Mouse (Mus musculus) frontal cortex, postnatal 36 days (tissue): Measurements from ENCODE around the gene Gm27021.

ENCODE experiments used
- DNase-seq, 2 experiments: peaks; one replicate each; pipeline ENCODE4 v3.0.0; 2022; ENCODE audit warnings: low spot score in 2 of 2

Gene Gm27021

DNA sequence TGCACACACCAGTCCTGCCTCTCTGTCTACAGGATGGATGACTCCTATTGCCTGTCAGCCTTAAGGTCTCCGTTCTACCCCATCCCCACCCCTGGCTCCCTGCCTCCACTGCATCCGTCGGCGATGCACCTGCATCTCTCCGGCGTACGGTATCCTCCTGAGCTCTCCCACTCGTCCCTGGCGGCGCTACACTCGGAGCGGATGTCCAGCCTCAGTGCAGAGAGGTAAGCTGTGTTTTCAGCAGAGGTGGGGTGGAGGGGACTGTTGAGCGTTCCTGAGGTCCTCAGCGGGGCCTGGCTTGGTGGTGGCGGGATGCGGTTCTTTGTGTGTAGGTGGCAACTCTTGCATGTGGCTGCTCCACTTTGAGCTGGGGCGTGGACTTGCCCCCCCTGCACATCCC lies 100.1 kb downstream of the Gm27021 start:
- no peak for DNase-seq

DNA sequence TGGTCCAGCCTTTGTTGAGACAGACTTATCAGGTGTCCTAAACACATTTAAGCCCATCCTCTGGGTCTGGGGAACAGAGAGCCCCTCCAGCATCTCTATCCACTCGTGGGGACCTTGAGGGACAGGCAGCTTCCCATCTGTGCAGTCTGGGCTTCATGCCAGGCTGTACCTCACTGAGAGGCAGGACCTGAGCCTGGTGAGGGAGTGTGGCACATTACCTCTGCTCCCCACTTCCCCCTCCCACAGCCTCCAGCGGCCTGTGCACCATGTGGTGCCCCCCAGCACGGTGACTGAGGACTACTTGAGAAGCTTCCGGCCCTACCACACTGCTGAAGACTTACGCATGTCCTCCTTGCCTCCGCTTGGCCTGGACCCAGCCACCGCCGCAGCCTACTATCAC lies 101.2 kb downstream of the Gm27021 start:
- DNase-seq: no peak

DNA sequence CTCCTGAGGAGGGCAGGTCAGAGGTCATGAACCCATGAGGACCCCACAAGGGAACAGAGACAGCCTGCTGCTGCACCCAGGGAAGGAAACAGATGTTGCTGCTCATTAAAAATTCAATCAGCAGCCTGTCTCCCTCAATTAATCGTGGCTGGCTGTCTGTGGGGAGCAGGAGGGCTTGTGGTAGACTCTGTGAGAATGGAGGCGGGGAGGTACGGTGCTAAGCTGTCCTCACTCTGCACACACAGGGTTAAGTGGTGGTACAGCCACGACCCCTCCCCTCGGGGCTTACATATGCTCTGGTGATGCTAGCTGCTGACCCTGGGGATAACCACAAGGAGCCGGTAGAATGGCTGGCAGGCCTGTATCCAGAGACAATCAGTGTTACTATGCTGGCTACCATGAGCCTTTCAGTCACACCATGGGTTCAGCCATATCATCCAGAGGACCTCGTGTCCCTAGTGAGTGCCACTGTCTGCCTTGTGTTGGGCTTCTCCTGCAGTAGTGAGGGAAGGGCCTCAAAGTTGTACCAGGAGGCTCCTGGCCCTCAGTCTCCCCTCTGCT lies 102.6 kb downstream of the Gm27021 start:
- DNase-seq: no peak

DNA sequence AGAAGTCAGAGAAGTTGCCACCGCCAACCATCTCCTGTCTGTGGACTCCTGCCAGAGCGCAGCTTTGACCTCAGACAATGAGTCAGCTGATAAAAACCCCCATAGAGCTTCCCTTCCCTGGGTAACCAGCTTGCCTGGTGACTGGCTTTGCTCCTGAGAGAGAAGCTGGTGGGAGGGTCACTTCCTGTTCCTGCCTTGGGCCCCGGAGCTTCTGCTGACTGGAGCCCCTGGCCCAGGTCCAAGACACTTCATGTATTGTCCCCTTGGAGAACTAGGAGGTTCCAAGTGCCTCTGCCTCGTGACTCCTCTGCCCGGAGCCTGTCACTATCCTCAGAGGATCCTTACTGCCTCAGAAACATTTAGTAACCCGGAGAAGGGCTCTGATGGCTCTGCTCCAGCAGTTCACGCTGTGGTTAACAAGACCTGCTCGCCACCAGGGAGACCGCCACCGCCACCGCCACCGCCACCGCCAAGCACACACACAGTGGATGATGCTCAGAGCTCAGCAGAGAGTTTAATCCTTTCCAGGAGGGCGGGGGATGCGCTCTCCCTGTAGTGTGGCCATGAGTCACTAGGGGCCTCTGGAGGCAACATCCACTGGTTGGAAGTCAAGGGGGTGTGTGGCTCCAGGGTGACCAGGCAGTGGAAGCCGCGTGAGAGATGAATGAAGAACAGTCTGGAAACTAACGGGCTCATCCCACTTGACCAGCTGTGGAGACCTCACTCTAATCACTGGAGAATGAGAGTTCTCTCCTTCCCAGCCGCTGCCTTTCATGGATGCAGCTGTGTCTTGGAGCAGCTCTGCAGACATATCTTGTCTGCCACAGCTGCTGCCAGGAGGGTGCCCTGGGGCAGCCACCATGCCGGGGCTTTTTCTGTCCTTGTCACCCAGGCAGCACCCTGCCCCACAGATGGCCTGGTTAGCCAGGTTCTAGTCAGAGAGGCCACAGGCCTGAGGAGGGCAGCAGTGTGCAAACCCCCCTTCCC lies 103.7 kb downstream of the Gm27021 start:
- peak; percentile 62 to 63 for DNase-seq

DNA sequence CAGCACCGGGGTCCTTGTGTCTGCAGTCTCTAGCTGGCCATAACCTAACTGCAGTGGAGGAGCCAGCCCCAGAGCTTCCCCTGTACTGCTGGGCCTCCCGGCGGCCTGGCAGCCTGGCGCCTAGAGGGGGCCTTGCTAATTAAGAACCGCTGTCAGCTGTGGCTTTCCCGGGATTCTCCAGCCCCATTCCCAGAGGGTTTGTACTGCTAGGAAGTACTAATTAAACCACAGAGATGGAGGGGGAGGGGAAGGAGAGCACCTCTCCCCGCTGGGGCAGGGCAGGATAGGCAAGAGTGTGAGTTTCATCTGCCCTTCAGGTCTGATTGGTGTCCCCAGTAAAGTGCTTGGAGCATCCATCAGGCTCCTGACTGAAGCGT lies 104.5 kb downstream of the Gm27021 start:
- DNase-seq: no peak

DNA sequence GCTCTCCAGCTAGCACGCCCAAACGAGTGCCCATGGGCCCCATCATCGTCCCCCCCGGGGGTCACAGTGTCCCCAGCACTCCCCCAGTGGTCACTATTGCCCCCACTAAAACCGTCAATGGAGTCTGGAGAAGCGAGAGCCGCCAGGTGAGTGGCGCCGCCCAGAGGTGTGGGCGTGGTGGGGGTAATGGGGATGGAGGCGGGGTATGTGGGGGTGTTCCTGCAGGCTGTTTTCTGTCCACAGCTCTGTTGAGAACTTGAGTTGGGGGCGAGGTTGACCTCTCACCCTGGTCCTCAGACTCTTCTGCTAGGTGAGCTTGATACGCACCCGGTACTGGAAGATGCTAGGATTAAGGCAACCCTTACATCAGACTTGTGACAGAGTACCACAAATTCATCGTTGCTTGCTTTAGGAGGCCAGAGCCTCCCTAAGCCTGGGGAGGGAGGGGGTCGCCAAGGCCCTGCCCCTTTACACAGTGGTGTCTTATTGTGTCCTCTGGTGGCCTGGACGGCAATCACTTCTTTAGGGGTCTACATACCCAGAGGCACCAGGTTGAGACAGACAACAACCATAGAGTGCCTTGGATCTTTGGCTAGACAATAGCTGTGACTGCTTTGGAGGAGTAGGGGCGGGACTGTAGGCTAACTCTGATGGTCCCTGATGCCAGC lies 105.1 kb downstream of the Gm27021 start:
- DNase-seq: no peak

DNA sequence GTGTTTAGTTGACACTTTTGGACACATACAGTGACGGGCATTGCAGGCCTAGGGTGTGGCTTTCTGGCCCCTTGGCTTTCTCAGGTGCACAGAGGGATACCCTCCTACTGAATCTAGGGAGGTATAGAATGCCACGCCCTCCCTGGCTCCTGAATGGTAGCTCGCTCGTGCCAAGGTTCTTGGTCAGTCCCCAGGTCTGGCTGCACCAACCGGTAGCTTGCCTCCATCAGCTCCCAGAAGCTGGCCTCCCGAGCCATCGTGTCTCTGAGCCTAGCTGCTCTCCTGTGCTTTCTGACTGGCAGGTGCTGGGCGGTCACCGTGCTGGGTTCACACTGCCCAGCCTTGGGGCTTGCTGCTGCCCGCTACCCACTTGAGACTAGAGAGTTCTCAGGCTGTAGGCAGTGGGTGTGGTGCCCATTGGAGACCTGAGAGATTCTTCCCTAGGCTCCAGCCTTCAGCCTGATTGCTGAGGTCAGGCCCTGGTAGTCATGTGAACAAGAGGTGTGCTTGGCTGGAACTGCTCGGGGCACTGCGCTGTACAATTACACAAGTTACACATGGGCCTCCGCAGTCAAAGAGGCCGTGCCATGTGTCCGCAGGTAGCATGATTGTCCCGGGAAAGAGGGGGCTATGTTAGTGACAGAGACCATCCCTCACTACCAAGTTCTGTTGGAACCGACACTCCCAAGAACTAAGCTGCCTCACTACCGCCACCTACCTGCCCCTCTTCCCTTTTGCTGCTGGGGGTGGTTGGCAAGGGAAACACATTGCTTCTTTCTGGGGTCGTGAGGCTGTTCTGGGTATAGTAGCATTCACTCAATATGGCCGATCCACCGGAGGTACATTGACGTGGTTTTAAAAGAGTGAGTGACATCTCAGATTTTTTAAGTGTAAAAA lies 106.1 kb downstream of the Gm27021 start:
- DNase-seq: no peak

DNA sequence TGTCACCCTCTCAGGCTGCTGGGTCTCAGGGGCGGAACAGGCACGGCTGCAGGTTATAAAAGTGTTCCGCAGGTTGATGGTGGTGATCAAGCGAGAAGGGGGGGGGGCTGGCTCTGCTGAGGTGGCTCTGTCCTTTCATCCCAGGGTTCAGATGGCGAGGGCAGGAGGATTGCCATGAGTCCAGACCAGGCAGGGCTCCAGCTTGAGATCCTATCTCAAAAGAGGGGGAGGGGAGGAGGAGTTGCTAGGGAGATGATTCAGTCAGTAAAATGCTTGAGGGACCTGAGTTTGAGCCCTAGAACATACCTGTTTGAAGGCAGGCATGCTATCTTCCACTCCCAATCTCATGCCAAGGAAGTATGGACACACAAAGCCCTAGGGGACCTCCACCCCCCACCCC lies 107.3 kb downstream of the Gm27021 start:
- DNase-seq: no peak

DNA sequence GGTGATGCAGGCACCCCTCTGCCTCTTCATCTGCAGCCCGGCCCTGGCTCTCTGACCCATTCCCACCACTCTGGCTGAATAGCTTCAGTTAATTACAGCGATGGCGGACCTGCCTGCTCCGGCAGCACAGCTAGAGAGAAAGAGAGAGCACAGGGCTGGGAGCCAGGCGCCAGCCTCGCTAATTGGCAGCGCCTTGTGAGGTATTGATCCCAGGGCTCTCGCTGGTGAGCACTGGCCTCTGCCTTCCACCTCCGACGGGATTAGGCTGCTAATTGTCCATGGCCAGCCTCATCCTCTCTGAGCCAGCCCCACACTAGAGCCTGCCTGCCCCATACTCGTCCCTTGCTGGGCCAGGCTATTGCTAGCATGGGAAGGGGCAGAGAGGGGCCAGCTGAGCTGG lies 108.2 kb downstream of the Gm27021 start:
- peak in 1 of 2 experiments; percentile 56 for DNase-seq
